Mouse (Mus musculus) spleen, postnatal 14 days (tissue): Measurements from ENCODE around the gene Olfr474.
"Not testable (repeated sequence)": the region's sequence is repeated elsewhere in the genome, so short reads cannot be mapped to it uniquely, and the experiment has no call there.

Source experiments
- DNase-seq, 2 experiments: peaks; one replicate each; pipeline ENCODE4 v3.0.0; 2021 to 2022; ENCODE audit warnings: low spot score in 2 of 2

The Olfr474 gene

GRCm38 (mm10) chr7:107954343-107954742 is at the start of gene Olfr474:
Gene Olfr474 (plus strand): TSS chr7:107954643.
- DNase-seq: no peak

- no peak for DNase-seq
These were observed 24.3 kb upstream of the Olfr474 start, which contains the start of gene Olfr473 for GRCm38 (mm10) chr7:107930146-107930545. Gene Olfr473 (plus strand): TSS chr7:107930446.

- not testable (repeated sequence) for DNase-seq
These were observed 1.9 kb upstream of the Olfr474 start for GRCm38 (mm10) chr7:107952539-107952938.

- DNase-seq: no peak
These were observed 10.1 kb downstream of the Olfr474 start, which contains the start of gene Olfr476 for GRCm38 (mm10) chr7:107964503-107964902. Gene Olfr476 (plus strand): TSS chr7:107964803.

GRCm38 (mm10) chr7:107986393-107986792 is 31.9 kb downstream of the Olfr474 start, which contains the start of gene Olfr477:
Gene Olfr477 (plus strand): TSS chr7:107986693.
- DNase-seq: no peak
